Mouse (Mus musculus): ENCODE measurements around the gene Tcf7l2. TPM values are rescaled to one million over a fixed set of nuclear protein-coding genes. Genes with fewer than 3 reads are reported as not detected.

Gene Tcf7l2
- total RNA-seq (2014; rRNA removed) = 3.9 and 4.0 TPM in 2 replicates
- 37.3 and 71.6 TPM in 2 replicates for polyA plus RNA-seq (2015; fragmentation: Nextera tagmentation; extraction: Ambion mirVana)

GRCm38 (mm10) chr19:55741439-55741928 lies at the start of gene Tcf7l2:
Tcf7l2 (plus strand) TSS chr19:55741820.
- TF ChIP-seq CTCF (IDR thresholded peaks at IDR 0.05; ENCODE audit: low read depth) = no peak

GRCm38 (mm10) chr19:55694651-55695050 lies 47.0 kb upstream of the Tcf7l2 start:
- no peak for DNase-seq (ENCODE audit: low spot score)
- H3K27ac ChIP-seq = no peak overlapping the region
- H3K9ac ChIP-seq (replicated peaks; ENCODE audit: low read length) = no peak overlapping the region

More at GRCm38 (mm10) chr19:55741439-55741928, at the start of gene Tcf7l2:
- Histone ChIP-seq H3K4me1 (ENCODE audit: insufficient read depth, low read length) (no peaks in the 10 kb centered on the region), H3K27me3 (ENCODE audit: insufficient read depth, low read length) (peaks cover 4% of the 10 kb centered on the region; the same call in 1 of the 2 replicates), H3K27ac (peak within 1 kb of the TSS; percentile 89), H3K4me3 (ENCODE audit: low read length) (peak within 1 kb of the TSS; percentile 54), H3K36me3 (ENCODE audit: insufficient read depth, low read length) (no peaks in the 10 kb centered on the region), H3K9me3 (ENCODE audit: low read length) (no peaks in the 10 kb centered on the region), H3K9ac (replicated peaks; ENCODE audit: low read length) (peak within 1 kb of the TSS; percentile 68), H3K4me2 (ENCODE audit: low read depth, low read length) (peak within 1 kb of the TSS; percentile 72)
- peak; percentile 88 for ATAC-seq
- under 1% methylated on average over 41 of the region's 42 CpGs for WGBS
- DNase-seq (ENCODE audit: low spot score) = peak; percentile 88

GRCm38 (mm10) chr19:55695418-55695817 lies 46.2 kb upstream of the Tcf7l2 start:
- Histone ChIP-seq H3K4me3 (ENCODE audit: low read length) (no peak overlapping the region), H3K4me1 (ENCODE audit: insufficient read depth, low read length) (0 out of 2 replicates have a peak, but pooled peaks cover 5% of the 10 kb centered on the region), H3K9ac (replicated peaks; ENCODE audit: low read length) (no peak overlapping the region), H3K36me3 (ENCODE audit: insufficient read depth, low read length) (no peaks in the 10 kb centered on the region), H3K4me2 (ENCODE audit: low read depth, low read length) (no peak overlapping the region), H3K27me3 (ENCODE audit: insufficient read depth, low read length) (no peaks in the 10 kb centered on the region), H3K9me3 (ENCODE audit: low read length) (no peaks in the 10 kb centered on the region), H3K27ac (no peak overlapping the region)
- 79% methylated on average over 10 of the region's 10 CpGs for WGBS
- ATAC-seq (no peak), DNase-seq (ENCODE audit: low spot score) (no peak)
- TF ChIP-seq CTCF (IDR thresholded peaks at IDR 0.05; ENCODE audit: low read depth) = no peak

More at GRCm38 (mm10) chr19:55694651-55695050, 47.0 kb upstream of the Tcf7l2 start:
- Histone ChIP-seq H3K27me3 (ENCODE audit: insufficient read depth, low read length) (no peaks in the 10 kb centered on the region), H3K4me3 (ENCODE audit: low read length) (no peak overlapping the region), H3K9me3 (ENCODE audit: low read length) (no peaks in the 10 kb centered on the region), H3K4me2 (ENCODE audit: low read depth, low read length) (no peak overlapping the region), H3K4me1 (ENCODE audit: insufficient read depth, low read length) (0 out of 2 replicates have a peak, but pooled peaks cover 5% of the 10 kb centered on the region), H3K36me3 (ENCODE audit: insufficient read depth, low read length) (no peaks in the 10 kb centered on the region)
- WGBS = 35% methylated on average over 13 of the region's 13 CpGs
- no peak for ATAC-seq
- TF ChIP-seq CTCF (IDR thresholded peaks at IDR 0.05; ENCODE audit: low read depth) = no peak

GRCm38 (mm10) chr19:55698892-55699291 lies 42.7 kb upstream of the Tcf7l2 start:
- Histone ChIP-seq H3K27ac (no peak overlapping the region), H3K9ac (replicated peaks; ENCODE audit: low read length) (no peak overlapping the region), H3K9me3 (ENCODE audit: low read length) (no peaks in the 10 kb centered on the region), H3K4me1 (ENCODE audit: insufficient read depth, low read length) (0 out of 2 replicates have a peak, but pooled peaks cover 5% of the 10 kb centered on the region), H3K4me2 (ENCODE audit: low read depth, low read length) (no peak overlapping the region), H3K36me3 (ENCODE audit: insufficient read depth, low read length) (no peaks in the 10 kb centered on the region), H3K4me3 (ENCODE audit: low read length) (no peak overlapping the region), H3K27me3 (ENCODE audit: insufficient read depth, low read length) (no peaks in the 10 kb centered on the region)
- ATAC-seq (no peak), DNase-seq (ENCODE audit: low spot score) (no peak)
- no peak for TF ChIP-seq CTCF (IDR thresholded peaks at IDR 0.05; ENCODE audit: low read depth)
- 78% methylated on average over 5 of the region's 5 CpGs for WGBS

GRCm38 (mm10) chr19:55700214-55700568 lies 41.4 kb upstream of the Tcf7l2 start:
- DNase-seq (ENCODE audit: low spot score) = no peak
- Histone ChIP-seq H3K36me3 (ENCODE audit: insufficient read depth, low read length) (no peaks in the 10 kb centered on the region), H3K27ac (no peak overlapping the region), H3K4me3 (ENCODE audit: low read length) (no peak overlapping the region), H3K27me3 (ENCODE audit: insufficient read depth, low read length) (no peaks in the 10 kb centered on the region), H3K9me3 (ENCODE audit: low read length) (no peaks in the 10 kb centered on the region), H3K9ac (replicated peaks; ENCODE audit: low read length) (no peak overlapping the region), H3K4me1 (ENCODE audit: insufficient read depth, low read length) (no peaks in the 10 kb centered on the region), H3K4me2 (ENCODE audit: low read depth, low read length) (no peak overlapping the region)
- 52% methylated on average over 6 of the region's 6 CpGs for WGBS
- TF ChIP-seq CTCF (IDR thresholded peaks at IDR 0.05; ENCODE audit: low read depth) = no peak
- no peak for ATAC-seq

- H3K36me3 ChIP-seq (ENCODE audit: insufficient read depth, low read length) = no peaks in the 10 kb centered on the region
- WGBS = 63% methylated on average over 11 of the region's 11 CpGs
- no peak for TF ChIP-seq CTCF (IDR thresholded peaks at IDR 0.05; ENCODE audit: low read depth)
- no peaks in the 10 kb centered on the region for H3K27me3 ChIP-seq (ENCODE audit: insufficient read depth, low read length)
- DNase-seq (ENCODE audit: low spot score) (no peak), ATAC-seq (no peak)
- H3K9ac ChIP-seq (replicated peaks; ENCODE audit: low read length) = no peak overlapping the region
- no peak overlapping the region for H3K27ac ChIP-seq
- no peak overlapping the region for H3K4me2 ChIP-seq (ENCODE audit: low read depth, low read length)
- H3K4me3 ChIP-seq (ENCODE audit: low read length) = no peak overlapping the region
- H3K4me1 ChIP-seq (ENCODE audit: insufficient read depth, low read length) = no peaks in the 10 kb centered on the region
- H3K9me3 ChIP-seq (ENCODE audit: low read length) = no peaks in the 10 kb centered on the region
Measured at GRCm38 (mm10) chr19:55700569-55701282, 40.9 kb upstream of the Tcf7l2 start.

GRCm38 (mm10) chr19:55701283-55701633 lies 40.4 kb upstream of the Tcf7l2 start:
- Histone ChIP-seq H3K9me3 (ENCODE audit: low read length) (no peaks in the 10 kb centered on the region), H3K9ac (replicated peaks; ENCODE audit: low read length) (no peak overlapping the region), H3K36me3 (ENCODE audit: insufficient read depth, low read length) (no peaks in the 10 kb centered on the region), H3K4me1 (ENCODE audit: insufficient read depth, low read length) (no peaks in the 10 kb centered on the region), H3K27me3 (ENCODE audit: insufficient read depth, low read length) (no peaks in the 10 kb centered on the region), H3K27ac (no peak overlapping the region), H3K4me3 (ENCODE audit: low read length) (no peak overlapping the region), H3K4me2 (ENCODE audit: low read depth, low read length) (no peak overlapping the region)
- WGBS = 89% methylated on average over 9 of the region's 9 CpGs
- ATAC-seq (no peak), DNase-seq (ENCODE audit: low spot score) (no peak)
- TF ChIP-seq CTCF (IDR thresholded peaks at IDR 0.05; ENCODE audit: low read depth) = no peak

All from hindbrain, postnatal 0 days (tissue).